In the genomic region with DNA sequence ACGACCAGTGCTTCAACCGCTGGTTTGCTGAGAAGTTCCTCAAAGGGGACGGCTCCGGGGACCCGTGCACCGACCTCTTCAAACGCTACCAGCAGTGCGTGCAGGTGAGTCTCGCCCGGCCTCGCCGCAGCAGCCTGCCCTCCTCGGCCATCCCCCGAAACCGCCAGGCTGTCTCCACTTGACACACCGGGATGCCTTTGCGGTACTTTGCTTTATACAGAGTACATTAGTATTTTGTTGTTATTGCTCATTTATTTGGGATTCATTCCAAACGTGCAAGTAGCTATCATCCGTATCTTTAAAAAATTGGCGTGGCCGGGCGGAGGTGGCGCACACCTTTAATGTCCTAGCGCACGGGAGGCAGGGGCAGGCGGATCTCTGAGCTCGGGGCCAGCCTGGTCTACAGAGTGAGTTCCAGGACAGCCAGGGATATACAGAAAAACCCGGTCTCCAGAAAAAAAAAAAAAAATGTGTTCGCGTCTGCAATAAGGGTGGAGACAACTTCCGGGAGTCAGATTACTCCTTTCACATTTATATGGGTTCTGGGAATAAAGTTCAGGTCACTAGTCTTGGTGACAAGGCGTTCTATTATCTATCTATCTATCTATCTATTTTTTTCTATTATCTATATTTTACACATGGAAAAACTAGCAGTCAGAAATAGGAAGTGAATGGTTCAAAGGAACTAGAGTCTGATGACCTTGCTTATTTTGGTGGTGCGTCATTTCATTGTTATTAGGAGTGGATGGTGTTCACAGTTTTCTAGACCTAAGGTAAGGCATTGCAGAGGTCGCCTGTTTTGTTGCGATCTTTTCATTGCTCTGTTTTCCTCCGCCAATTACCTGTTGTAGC, we compare ENCODE assay signal across 8 mouse cellular contexts. TPM values are rescaled to one million over a fixed set of nuclear protein-coding genes. Genes with fewer than 3 reads are reported as not detected.
DNase-seq lines count a peak whose midpoint lies in the region; ATAC-seq and TF ChIP-seq lines count a peak whose summit lies in the region.

No protein-coding gene starts in this region.

- peaks cover 4% of the 10 kb centered on the region; the same call in 1 of the 2 replicates for H3K36me3 ChIP-seq in kidney, adult 2 months (ENCODE audit: control insufficient read depth, insufficient read depth, low read length)
- peaks cover 39% of the 10 kb centered on the region for H3K36me3 ChIP-seq in hindbrain, embryonic 15.5 days
- H3K36me3 ChIP-seq in midbrain, embryonic 14.5 days (ENCODE audit: control insufficient read depth, insufficient read depth, low read length), result peaks cover 41% of the 10 kb centered on the region

- H3K4me3 ChIP-seq in kidney, adult 2 months (ENCODE audit: insufficient read depth, low read depth, low read length), result peak overlapping the region; percentile 80
- peak overlapping the region; percentile 85 for H3K4me3 ChIP-seq in bone marrow macrophage, adult 2 months (ENCODE audit: insufficient read depth, low read length)
- peak overlapping the region; percentile 95 for H3K4me3 ChIP-seq in hindbrain, embryonic 15.5 days
- peak overlapping the region; percentile 84 for H3K4me3 ChIP-seq in midbrain, embryonic 14.5 days (replicated peaks; ENCODE audit: low read depth, low read length)

- peak overlapping the region; percentile 88 for H3K4me2 ChIP-seq in hindbrain, embryonic 15.5 days
- peak overlapping the region; percentile 61 for H3K4me2 ChIP-seq in midbrain, embryonic 14.5 days (ENCODE audit: low read length)

- TF ChIP-seq CTCF in kidney, adult 2 months (conservative IDR thresholded peaks at IDR 0.05; ENCODE audit: insufficient read depth, insufficient read length, low read depth, low read length), result no peak
- TF ChIP-seq CTCF in bone marrow macrophage, adult 2 months (IDR thresholded peaks at IDR 0.05; ENCODE audit: low read depth, low read length), result no peak

- H3K27ac ChIP-seq in kidney, adult 2 months (ENCODE audit: insufficient read depth, low read depth, low read length), result 0 out of 2 replicates have a peak overlapping the region, but pooled peaks have one; percentile 1
- H3K27ac ChIP-seq in bone marrow macrophage, adult 2 months (ENCODE audit: insufficient read depth, low read depth, low read length), result peak overlapping the region; percentile 32
- H3K27ac ChIP-seq in hindbrain, embryonic 15.5 days (replicated peaks), result peak overlapping the region; percentile 91
- H3K27ac ChIP-seq in midbrain, embryonic 14.5 days (replicated peaks; ENCODE audit: low read depth, low read length), result peak overlapping the region; percentile 90

- TF ChIP-seq POLR2A in kidney, adult 2 months (IDR thresholded peaks at IDR 0.05; ENCODE audit: low read depth, low read length), result no peak
- no peak for TF ChIP-seq POLR2A in bone marrow macrophage, adult 2 months (IDR thresholded peaks at IDR 0.05; ENCODE audit: borderline replicate concordance, low read depth, low read length)

- no peak for ATAC-seq in hindbrain, embryonic 15.5 days (ENCODE audit: low FRiP score, low read depth)
- 0 out of 2 replicates have a peak, but pooled peaks have one; percentile 20 for ATAC-seq in midbrain, embryonic 14.5 days (ENCODE audit: low FRiP score, low TSS enrichment)

- H3K4me1 ChIP-seq in kidney, adult 2 months (ENCODE audit: control insufficient read depth, insufficient read depth, low read length), result no peaks in the 10 kb centered on the region; the same call in 1 of the 2 replicates
- peaks cover 23% of the 10 kb centered on the region for H3K4me1 ChIP-seq in bone marrow macrophage, adult 2 months (ENCODE audit: control insufficient read depth, insufficient read depth, low read length)
- H3K4me1 ChIP-seq in hindbrain, embryonic 15.5 days (replicated peaks), result peaks cover 23% of the 10 kb centered on the region
- H3K4me1 ChIP-seq in midbrain, embryonic 14.5 days (ENCODE audit: control insufficient read depth, insufficient read depth, low read length), result peaks cover 16% of the 10 kb centered on the region

- H3K27me3 ChIP-seq in kidney, adult 2 months (replicated peaks; ENCODE audit: control insufficient read depth, insufficient read depth, low read length), result no peaks in the 10 kb centered on the region
- H3K27me3 ChIP-seq in hindbrain, embryonic 15.5 days, result no peaks in the 10 kb centered on the region
- H3K27me3 ChIP-seq in midbrain, embryonic 14.5 days (ENCODE audit: control insufficient read depth, insufficient read depth, low read length), result no peaks in the 10 kb centered on the region

- H3K9ac ChIP-seq in hindbrain, embryonic 15.5 days, result peak overlapping the region; percentile 90
- H3K9ac ChIP-seq in midbrain, embryonic 14.5 days (replicated peaks; ENCODE audit: low read length), result peak overlapping the region; percentile 81

- no peaks in the 10 kb centered on the region for H3K9me3 ChIP-seq in hindbrain, embryonic 15.5 days
- no peaks in the 10 kb centered on the region for H3K9me3 ChIP-seq in midbrain, embryonic 14.5 days (ENCODE audit: control insufficient read depth, low read length)

- DNase-seq in kidney, adult 2 months, result no peak
- no peak for DNase-seq in kidney, adult 11 months
- no peak for DNase-seq in midbrain, embryonic 14.5 days
- no peak for DNase-seq in right cerebral cortex, postnatal 25 days
- no peak for DNase-seq in adrenal gland, postnatal 10 days
- no peak for DNase-seq in layer of hippocampus, postnatal 10 days (ENCODE audit: low spot score in 2 of 2)

- 7% methylated on average over 36 of the region's 36 CpGs for WGBS in kidney, adult 2 months
- WGBS in hindbrain, embryonic 15.5 days, result 11% methylated on average over 36 of the region's 36 CpGs
- WGBS in midbrain, embryonic 14.5 days, result 13% methylated on average over 36 of the region's 36 CpGs

RNA-seq across cellular contexts. Expression of gene Triap1, which starts 0.5 kb away (rescaled TPM):
- polyA plus RNA-seq in kidney, adult 2 months (2012; rRNA removed), result 15.9 and 20.1 TPM in 2 replicates
- polyA plus RNA-seq in bone marrow macrophage, adult 2 months (2012; ENCODE audit: insufficient read depth, insufficient read length, missing spikeins), result 60.2 and 68.9 TPM in 2 replicates
- polyA plus RNA-seq in hindbrain, embryonic 15.5 days (2015; fragmentation: Nextera tagmentation; extraction: Ambion mirVana), result 51.0 and 53.7 TPM in 2 replicates
- polyA plus RNA-seq in midbrain, embryonic 14.5 days (2014; fragmentation: Nextera tagmentation; extraction: Ambion mirVana), result 48.4 and 50.1 TPM in 2 replicates
- total RNA-seq in adrenal gland, postnatal 10 days (2021), result 10 to 100 TPM; 28.5 to 30.1 TPM
- total RNA-seq in layer of hippocampus, postnatal 10 days (2021), result 10 to 100 TPM; 31.0 to 35.3 TPM

RNA-seq across cellular contexts. Expression of gene Gatc, which starts 0.6 kb away (rescaled TPM):
- polyA plus RNA-seq in kidney, adult 2 months (2012; rRNA removed), result 12.1 and 16.0 TPM in 2 replicates
- 28.8 and 31.4 TPM in 2 replicates for polyA plus RNA-seq in bone marrow macrophage, adult 2 months (2012; ENCODE audit: insufficient read depth, insufficient read length, missing spikeins)
- 32.3 and 45.2 TPM in 2 replicates for polyA plus RNA-seq in hindbrain, embryonic 15.5 days (2015; fragmentation: Nextera tagmentation; extraction: Ambion mirVana)
- polyA plus RNA-seq in midbrain, embryonic 14.5 days (2014; fragmentation: Nextera tagmentation; extraction: Ambion mirVana), result 38.2 and 43.4 TPM in 2 replicates
- 10 to 100 TPM; 19.1 to 20.1 TPM for total RNA-seq in adrenal gland, postnatal 10 days (2021)
- 10 to 100 TPM; 29.3 to 32.5 TPM for total RNA-seq in layer of hippocampus, postnatal 10 days (2021)

RNA-seq across cellular contexts. Expression of gene Cox6a1, which starts 7.2 kb away (rescaled TPM):
- polyA plus RNA-seq in kidney, adult 2 months (2012; rRNA removed), result 4,626 and 5,972 TPM in 2 replicates
- 445 and 473 TPM in 2 replicates for polyA plus RNA-seq in bone marrow macrophage, adult 2 months (2012; ENCODE audit: insufficient read depth, insufficient read length, missing spikeins)
- 1,223 and 1,255 TPM in 2 replicates for polyA plus RNA-seq in hindbrain, embryonic 15.5 days (2015; fragmentation: Nextera tagmentation; extraction: Ambion mirVana)
- polyA plus RNA-seq in midbrain, embryonic 14.5 days (2014; fragmentation: Nextera tagmentation; extraction: Ambion mirVana), result 938 and 1,310 TPM in 2 replicates
- 1,000 to 10,000 TPM; 1,718 to 1,856 TPM for total RNA-seq in adrenal gland, postnatal 10 days (2021)
- 100 to 1,000 TPM; 732 to 825 TPM for total RNA-seq in layer of hippocampus, postnatal 10 days (2021)

RNA-seq across cellular contexts. Expression of gene Srsf9, which starts 14.6 kb away (rescaled TPM):
- 39.2 and 44.8 TPM in 2 replicates for polyA plus RNA-seq in kidney, adult 2 months (2012; rRNA removed)
- polyA plus RNA-seq in bone marrow macrophage, adult 2 months (2012; ENCODE audit: insufficient read depth, insufficient read length, missing spikeins), result 114 and 123 TPM in 2 replicates
- 142 and 146 TPM in 2 replicates for polyA plus RNA-seq in hindbrain, embryonic 15.5 days (2015; fragmentation: Nextera tagmentation; extraction: Ambion mirVana)
- polyA plus RNA-seq in midbrain, embryonic 14.5 days (2014; fragmentation: Nextera tagmentation; extraction: Ambion mirVana), result 132 and 150 TPM in 2 replicates
- 10 to 100 TPM; 67.1 to 70.7 TPM for total RNA-seq in adrenal gland, postnatal 10 days (2021)
- total RNA-seq in layer of hippocampus, postnatal 10 days (2021), result 10 to 100 TPM; 63.6 to 77.0 TPM

RNA-seq across cellular contexts. Expression of gene Dynll1, which starts 40.7 kb away (rescaled TPM):
- polyA plus RNA-seq in kidney, adult 2 months (2012; rRNA removed), result 108 and 129 TPM in 2 replicates
- 238 and 243 TPM in 2 replicates for polyA plus RNA-seq in bone marrow macrophage, adult 2 months (2012; ENCODE audit: insufficient read depth, insufficient read length, missing spikeins)
- 1,255 and 1,318 TPM in 2 replicates for polyA plus RNA-seq in hindbrain, embryonic 15.5 days (2015; fragmentation: Nextera tagmentation; extraction: Ambion mirVana)
- polyA plus RNA-seq in midbrain, embryonic 14.5 days (2014; fragmentation: Nextera tagmentation; extraction: Ambion mirVana), result 1,201 and 1,312 TPM in 2 replicates
- total RNA-seq in adrenal gland, postnatal 10 days (2021), result 100 to 1,000 TPM; 243 to 258 TPM
- total RNA-seq in layer of hippocampus, postnatal 10 days (2021), result 100 to 1,000 TPM; 753 to 793 TPM

Comparison
In these comparisons a context has a peak if more than half of its experiments do, and no peak if none do; other contexts are left out.
1. H3K27ac ChIP-seq: peak in every context shown above with its lines; median percentile 91 in hindbrain, embryonic 15.5 days; 90 in midbrain, embryonic 14.5 days; 32 in bone marrow macrophage, adult 2 months; 1 in kidney, adult 2 months.